Mouse (Mus musculus) testis, adult 10 weeks (tissue): ENCODE data around the gene Bfsp1. TPM values are rescaled to one million over a fixed set of nuclear protein-coding genes. Genes with fewer than 3 reads are reported as not detected.

Source experiments
- polyA plus RNA-seq: library from polyadenylated mRNA; stranded (reverse); fragments of 350-450 nt; fragmentation: Illumina TruSeq; extraction: RNeasy Lipid Tissue Mini Kit (QIAGEN cat#74804); gene quantifications from one replicate; pipeline ENCODE4 v1.2.3, GENCODE M21; 2014; ENCODE audit warnings: low read depth, low replicate concordance

Bfsp1 gene
- polyA plus RNA-seq = 0.32 TPM

GRCm38 (mm10) chr2:143862484-143863231 lies at the start of gene Bfsp1:
TSS of gene Bfsp1 (minus strand) at chr2:143863173.

Other genes starting within 250 kb of the Bfsp1 start
- 133 TPM for gene Dstn, start 52.1 kb upstream of the Bfsp1 start, polyA plus RNA-seq
- 81.6 TPM for gene Rrbp1, start 148.1 kb upstream of the Bfsp1 start, polyA plus RNA-seq
- 28.6 TPM for gene Banf2, start 169.9 kb upstream of the Bfsp1 start, polyA plus RNA-seq